Mouse (Mus musculus) midbrain, embryonic 12.5 days (tissue): ENCODE results near the gene Rbm19. TPM values are rescaled to one million over a fixed set of nuclear protein-coding genes. Genes with fewer than 3 reads are reported as not detected.

ENCODE experiments used
- ATAC-seq: fragments of 200-750 bp; cut with Nextera tagmentation; 2 replicates; pipeline ENCODE4 v1.8.0; 2017; ENCODE audit warnings: low read depth, moderate TSS enrichment, moderate library complexity; ENCODE audit not compliant: low FRiP score
- H3K27ac ChIP-seq: fragments of 300-500 bp; sonication (generic); replicated peaks from 2 replicates; pipeline ENCODE4 v1.5.1; 2016; ENCODE audit warnings: mild to moderate bottlenecking
- H3K27me3 ChIP-seq: fragments of 300-500 bp; sonication (generic); 2 replicates; pipeline ENCODE4 v1.6.1; 2016; ENCODE audit warnings: mild to moderate bottlenecking
- H3K36me3 ChIP-seq: fragments of 300-500 bp; sonication (generic); 2 replicates; pipeline ENCODE4 v1.6.1; 2016
- H3K4me1 ChIP-seq: fragments of 300-500 bp; sonication (generic); 2 replicates; pipeline ENCODE4 v1.6.1; 2016
- H3K4me2 ChIP-seq: fragments of 300-500 bp; sonication (generic); replicated peaks from 2 replicates; pipeline ENCODE4 v1.6.1; 2016; ENCODE audit warnings: mild to moderate bottlenecking, moderate library complexity
- H3K4me3 ChIP-seq: fragments of 300-500 bp; sonication (generic); 2 replicates; pipeline ENCODE4 v1.5.1; 2016; ENCODE audit warnings: mild to moderate bottlenecking
- H3K9ac ChIP-seq: fragments of 300-500 bp; sonication (generic); replicated peaks from 2 replicates; pipeline ENCODE4 v1.6.1; 2016; ENCODE audit warnings: mild to moderate bottlenecking, moderate library complexity
- H3K9me3 ChIP-seq: fragments of 300-500 bp; sonication (generic); 2 replicates; pipeline ENCODE4 v1.6.1; 2016; ENCODE audit warnings: mild to moderate bottlenecking
- WGBS: fragments of 180-500 bp; shearing (Covaris S2); methylation state at CpG from one replicate; pipeline ENCODE4 v1.1.7; 2016; 5-methylcytosine and 5-hydroxymethylcytosine counted together
- polyA plus RNA-seq: library from polyadenylated mRNA; unstranded; fragments of >200 nt; fragmentation: Nextera tagmentation; extraction: Ambion mirVana; gene quantifications from 2 replicates; pipeline ENCODE4 v1.2.1, GENCODE M21; 2016

The Rbm19 gene
- polyA plus RNA-seq = 26.7 and 29.5 TPM in 2 replicates

- peak; percentile 85 for ATAC-seq
- Histone ChIP-seq H3K4me3 (peak within 1 kb of the TSS; percentile 83), H3K9ac (peak within 1 kb of the TSS; percentile 60), H3K4me1 (peaks cover 7% of the 10 kb centered on the region), H3K9me3 (no peaks in the 10 kb centered on the region), H3K4me2 (peak within 1 kb of the TSS; percentile 84), H3K36me3 (peaks cover 23% of the 10 kb centered on the region), H3K27me3 (peaks cover 8% of the 10 kb centered on the region; the same call in 1 of the 2 replicates), H3K27ac (peak within 1 kb of the TSS; percentile 43)
- under 1% methylated on average over 46 of the region's 46 CpGs for WGBS
Measured at GRCm38 (mm10) chr5:120116261-120117050, at the start of gene Rbm19. Rbm19 (plus strand) TSS chr5:120116465.

- H3K4me2 ChIP-seq = no peak overlapping the region
- no peak overlapping the region for H3K27ac ChIP-seq
- no peak overlapping the region for H3K4me3 ChIP-seq
- no peaks in the 10 kb centered on the region for H3K9me3 ChIP-seq
- no peak overlapping the region for H3K9ac ChIP-seq
- H3K27me3 ChIP-seq = no peaks in the 10 kb centered on the region
- no peaks in the 10 kb centered on the region for H3K36me3 ChIP-seq
- WGBS = 66% methylated on average over 6 of the region's 6 CpGs
- no peak for ATAC-seq
- no peaks in the 10 kb centered on the region for H3K4me1 ChIP-seq
Measured at GRCm38 (mm10) chr5:120067266-120067665, 49.0 kb upstream of the Rbm19 start.

GRCm38 (mm10) chr5:120074101-120074500 is 42.2 kb upstream of the Rbm19 start:
- no peaks in the 10 kb centered on the region for H3K4me1 ChIP-seq
- H3K4me3 ChIP-seq = no peak overlapping the region
- no peak overlapping the region for H3K9ac ChIP-seq
- H3K27me3 ChIP-seq = no peaks in the 10 kb centered on the region
- ATAC-seq = no peak
- no peak overlapping the region for H3K27ac ChIP-seq
- no peak overlapping the region for H3K4me2 ChIP-seq
- H3K36me3 ChIP-seq = no peaks in the 10 kb centered on the region
- H3K9me3 ChIP-seq = no peaks in the 10 kb centered on the region
- 85% methylated on average over 9 of the region's 9 CpGs for WGBS

- no peaks in the 10 kb centered on the region for H3K4me1 ChIP-seq
- no peak for ATAC-seq
- no peak overlapping the region for H3K9ac ChIP-seq
- no peaks in the 10 kb centered on the region for H3K36me3 ChIP-seq
- H3K27ac ChIP-seq = no peak overlapping the region
- no peaks in the 10 kb centered on the region for H3K27me3 ChIP-seq
- no peaks in the 10 kb centered on the region for H3K9me3 ChIP-seq
- H3K4me2 ChIP-seq = no peak overlapping the region
- 74% methylated on average over 9 of the region's 9 CpGs for WGBS
- H3K4me3 ChIP-seq = no peak overlapping the region
Measured at GRCm38 (mm10) chr5:120080027-120080426, 36.2 kb upstream of the Rbm19 start.

- H3K4me3 ChIP-seq = no peak overlapping the region
- no peaks in the 10 kb centered on the region for H3K27me3 ChIP-seq
- H3K9me3 ChIP-seq = no peaks in the 10 kb centered on the region
- no peak for ATAC-seq
- H3K27ac ChIP-seq = no peak overlapping the region
- H3K4me2 ChIP-seq = no peak overlapping the region
- H3K36me3 ChIP-seq = no peaks in the 10 kb centered on the region
- H3K4me1 ChIP-seq = no peaks in the 10 kb centered on the region
- 89% methylated on average over 6 of the region's 6 CpGs for WGBS
- no peak overlapping the region for H3K9ac ChIP-seq
Measured at GRCm38 (mm10) chr5:120080468-120080867, 35.8 kb upstream of the Rbm19 start.

GRCm38 (mm10) chr5:120088561-120088960 is 27.7 kb upstream of the Rbm19 start:
- ATAC-seq = no peak
- H3K27me3 ChIP-seq = peaks cover 53% of the 10 kb centered on the region
- WGBS = 2% methylated on average over 16 of the region's 16 CpGs

GRCm38 (mm10) chr5:120094602-120095001 is 21.7 kb upstream of the Rbm19 start:
- Histone ChIP-seq H3K4me1 (no peaks in the 10 kb centered on the region), H3K9ac (no peak overlapping the region), H3K4me3 (no peak overlapping the region), H3K36me3 (no peaks in the 10 kb centered on the region), H3K27ac (no peak overlapping the region), H3K9me3 (no peaks in the 10 kb centered on the region), H3K27me3 (peaks cover 40% of the 10 kb centered on the region), H3K4me2 (no peak overlapping the region)
- ATAC-seq = no peak
- 53% methylated on average over 7 of the region's 7 CpGs for WGBS

More at GRCm38 (mm10) chr5:120088561-120088960, 27.7 kb upstream of the Rbm19 start:
- Histone ChIP-seq H3K9ac (no peak overlapping the region), H3K27ac (no peak overlapping the region), H3K4me3 (no peak overlapping the region), H3K4me2 (no peak overlapping the region), H3K9me3 (no peaks in the 10 kb centered on the region), H3K36me3 (no peaks in the 10 kb centered on the region), H3K4me1 (no peaks in the 10 kb centered on the region)

GRCm38 (mm10) chr5:120097042-120097441 is 19.2 kb upstream of the Rbm19 start:
- no peak for ATAC-seq
- no peak overlapping the region for H3K4me2 ChIP-seq
- WGBS = 79% methylated on average over 9 of the region's 9 CpGs

GRCm38 (mm10) chr5:120100814-120101213 is 15.5 kb upstream of the Rbm19 start:
- H3K4me3 ChIP-seq = no peak overlapping the region
- WGBS = 86% methylated on average over 6 of the region's 6 CpGs
- H3K4me2 ChIP-seq = no peak overlapping the region
- no peak overlapping the region for H3K27ac ChIP-seq
- no peaks in the 10 kb centered on the region for H3K9me3 ChIP-seq
- peaks cover 28% of the 10 kb centered on the region; the same call in 1 of the 2 replicates for H3K27me3 ChIP-seq
- no peak overlapping the region for H3K9ac ChIP-seq
- no peaks in the 10 kb centered on the region for H3K4me1 ChIP-seq
- H3K36me3 ChIP-seq = no peaks in the 10 kb centered on the region
- no peak for ATAC-seq

More at GRCm38 (mm10) chr5:120097042-120097441, 19.2 kb upstream of the Rbm19 start:
- H3K9ac ChIP-seq = no peak overlapping the region
- no peak overlapping the region for H3K27ac ChIP-seq
- no peak overlapping the region for H3K4me3 ChIP-seq
- H3K27me3 ChIP-seq = peaks cover 29% of the 10 kb centered on the region
- H3K4me1 ChIP-seq = no peaks in the 10 kb centered on the region
- no peaks in the 10 kb centered on the region for H3K36me3 ChIP-seq
- H3K9me3 ChIP-seq = no peaks in the 10 kb centered on the region

- Histone ChIP-seq H3K9ac (no peak overlapping the region), H3K4me1 (no peaks in the 10 kb centered on the region), H3K9me3 (no peaks in the 10 kb centered on the region), H3K27me3 (peaks cover 27% of the 10 kb centered on the region; the same call in 1 of the 2 replicates), H3K4me3 (no peak overlapping the region), H3K27ac (no peak overlapping the region), H3K4me2 (no peak overlapping the region), H3K36me3 (no peaks in the 10 kb centered on the region)
- WGBS = 90% methylated on average over 8 of the region's 8 CpGs
- ATAC-seq = no peak
Measured at GRCm38 (mm10) chr5:120102097-120102496, 14.2 kb upstream of the Rbm19 start.

GRCm38 (mm10) chr5:120102732-120103131 is 13.5 kb upstream of the Rbm19 start:
- WGBS = 17% methylated on average over 12 of the region's 12 CpGs
- H3K4me2 ChIP-seq = no peak overlapping the region
- ATAC-seq = no peak
- H3K9ac ChIP-seq = no peak overlapping the region
- H3K4me3 ChIP-seq = no peak overlapping the region
- H3K4me1 ChIP-seq = no peaks in the 10 kb centered on the region
- peaks cover 21% of the 10 kb centered on the region; the same call in 1 of the 2 replicates for H3K27me3 ChIP-seq
- H3K9me3 ChIP-seq = no peaks in the 10 kb centered on the region
- H3K36me3 ChIP-seq = no peaks in the 10 kb centered on the region
- no peak overlapping the region for H3K27ac ChIP-seq

- H3K4me2 ChIP-seq = no peak overlapping the region
- no peak overlapping the region for H3K27ac ChIP-seq
- H3K9me3 ChIP-seq = no peaks in the 10 kb centered on the region
- WGBS = 70% methylated on average over 12 of the region's 12 CpGs
- H3K4me3 ChIP-seq = no peak overlapping the region
- H3K4me1 ChIP-seq = no peaks in the 10 kb centered on the region
- peaks cover 25% of the 10 kb centered on the region for H3K27me3 ChIP-seq
- no peaks in the 10 kb centered on the region for H3K36me3 ChIP-seq
- no peak overlapping the region for H3K9ac ChIP-seq
- ATAC-seq = no peak
Measured at GRCm38 (mm10) chr5:120103458-120103857, 12.8 kb upstream of the Rbm19 start.
